8 mouse cellular contexts compared by ENCODE assay signal in the genomic region with DNA sequence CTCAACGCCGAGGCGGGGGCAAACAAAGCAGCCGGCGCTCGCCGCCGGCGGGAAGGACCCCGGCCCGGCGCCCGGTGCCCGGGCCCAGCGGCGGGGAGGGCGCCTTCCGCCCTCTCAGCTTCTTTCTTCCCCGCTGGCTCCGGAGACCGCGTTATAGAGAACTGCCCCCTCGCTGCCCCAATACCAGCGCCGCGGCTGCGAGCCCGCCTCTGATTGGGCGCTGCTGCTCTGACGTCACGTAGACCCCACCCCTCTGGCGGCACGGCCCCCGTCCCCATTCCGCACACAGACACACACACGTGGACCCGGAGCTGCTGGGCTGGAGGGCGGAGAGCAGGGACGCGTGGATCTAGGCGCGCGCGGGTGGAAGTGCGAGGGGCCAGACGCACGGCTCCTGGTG. TPM values are rescaled to one million over a fixed set of nuclear protein-coding genes. Genes with fewer than 3 reads are reported as not detected.
DNase-seq lines count a peak whose midpoint lies in the region; ATAC-seq and TF ChIP-seq lines count a peak whose summit lies in the region.

A gene (minus strand): TSS at position 127 of the 400 bp plus-strand sequence.

- peaks cover 41% of the 10 kb centered on the region for H3K27me3 ChIP-seq in limb, embryonic 11.5 days (ENCODE audit: control insufficient read depth, insufficient read depth, low read length)
- peaks cover 72% of the 10 kb centered on the region for H3K27me3 ChIP-seq in midbrain, embryonic 13.5 days
- H3K27me3 ChIP-seq in small intestine, adult 2 months (ENCODE audit: control insufficient read depth, insufficient read depth, low read length): peaks cover 55% of the 10 kb centered on the region

- ATAC-seq in limb, embryonic 11.5 days (ENCODE audit: insufficient number of reproducible peaks, low FRiP score, low TSS enrichment, low read depth): peak; percentile 71
- peak; percentile 91 for ATAC-seq in midbrain, embryonic 13.5 days

- H3K4me2 ChIP-seq in limb, embryonic 11.5 days (ENCODE audit: low read depth, severe bottlenecking): peak within 1 kb of the TSS; percentile 92
- H3K4me2 ChIP-seq in midbrain, embryonic 13.5 days (replicated peaks): peak within 1 kb of the TSS; percentile 72

- peak within 1 kb of the TSS; percentile 74 for H3K4me3 ChIP-seq in limb, embryonic 11.5 days (ENCODE audit: low read depth, low read length)
- peak within 1 kb of the TSS; percentile 67 for H3K4me3 ChIP-seq in midbrain, embryonic 13.5 days (replicated peaks)
- H3K4me3 ChIP-seq in small intestine, adult 2 months (ENCODE audit: low read depth, low read length): peak within 1 kb of the TSS; percentile 61

- peak within 1 kb of the TSS; percentile 77 for H3K9ac ChIP-seq in limb, embryonic 11.5 days (ENCODE audit: low read length)
- peak within 1 kb of the TSS; percentile 78 for H3K9ac ChIP-seq in midbrain, embryonic 13.5 days (replicated peaks)

- no peaks in the 10 kb centered on the region for H3K36me3 ChIP-seq in limb, embryonic 11.5 days (ENCODE audit: control insufficient read depth, insufficient read depth, low read length)
- H3K36me3 ChIP-seq in midbrain, embryonic 13.5 days: no peaks in the 10 kb centered on the region
- no peaks in the 10 kb centered on the region for H3K36me3 ChIP-seq in small intestine, adult 2 months (ENCODE audit: control insufficient read depth, insufficient read depth, low read length)

- DNase-seq in adrenal gland, postnatal 10 days: peak; percentile 95
- DNase-seq in embryo, embryonic 9.5 days (ENCODE audit: extremely low spot score): peak; percentile 97
- DNase-seq in heart, adult 11 months: peak; percentile 99
- DNase-seq in kidney, adult 11 months: peak; percentile 81
- DNase-seq in limb, embryonic 11.5 days (ENCODE audit: low spot score): peak; percentile 97
- DNase-seq in MN1 (ENCODE audit: low spot score): no peak

- no peaks in the 10 kb centered on the region for H3K9me3 ChIP-seq in limb, embryonic 11.5 days (ENCODE audit: control insufficient read depth, low read length)
- no peaks in the 10 kb centered on the region for H3K9me3 ChIP-seq in midbrain, embryonic 13.5 days

- under 1% methylated on average over 47 of the region's 47 CpGs for whole genome bisulfite sequencing in limb, embryonic 11.5 days
- WGBS in midbrain, embryonic 13.5 days: under 1% methylated on average over 47 of the region's 47 CpGs
- WGBS in small intestine, adult 2 months: under 1% methylated on average over 47 of the region's 47 CpGs

- H3K27ac ChIP-seq in limb, embryonic 11.5 days (replicated peaks; ENCODE audit: low read depth, low read length): 0 out of 2 replicates have a peak within 1 kb of the TSS, but pooled peaks have one; percentile 21
- no peak within 1 kb of the TSS for H3K27ac ChIP-seq in midbrain, embryonic 13.5 days
- H3K27ac ChIP-seq in small intestine, adult 2 months (ENCODE audit: insufficient read depth, low read depth, low read length): no peak within 1 kb of the TSS

- H3K4me1 ChIP-seq in limb, embryonic 11.5 days (ENCODE audit: control insufficient read depth, insufficient read depth, low read length): peaks cover 26% of the 10 kb centered on the region
- peaks cover 32% of the 10 kb centered on the region for H3K4me1 ChIP-seq in midbrain, embryonic 13.5 days (replicated peaks)
- peaks cover 7% of the 10 kb centered on the region; the same call in 1 of the 2 replicates for H3K4me1 ChIP-seq in small intestine, adult 2 months (ENCODE audit: control insufficient read depth, insufficient read depth, insufficient read length, low read length)

- no peak for TF ChIP-seq CTCF in small intestine, adult 2 months (IDR thresholded peaks at IDR 0.05; ENCODE audit: extremely low read depth, insufficient read length, insufficient replicate concordance, low read depth, low read length)

- TF ChIP-seq POLR2A in small intestine, adult 2 months (IDR thresholded peaks at IDR 0.05; ENCODE audit: low read depth, low read length): no peak

RNA-seq across cellular contexts. Expression of the gene that starts here (rescaled TPM):
- 1 to 10 TPM; 3.5 to 5.1 TPM for total RNA-seq in adrenal gland, postnatal 10 days (2021)
- polyA plus RNA-seq in limb, embryonic 11.5 days (2014; fragmentation: Nextera tagmentation; extraction: Ambion mirVana): 12.5 and 12.6 TPM in 2 replicates
- 3.0 and 4.2 TPM in 2 replicates for polyA plus RNA-seq in midbrain, embryonic 13.5 days (2015; fragmentation: Nextera tagmentation; extraction: Ambion mirVana)
- polyA plus RNA-seq in small intestine, adult 2 months (2012; rRNA removed): 2.1 and 3.8 TPM in 2 replicates
